Mouse (Mus musculus) E14TG2a.4 (cell line): ENCODE measurements around the gene Tsku.

Experiments
- CTCF ChIP-seq: conservative IDR thresholded peaks from 2 replicates; pipeline ENCODE4 v1.5.1; 2014; ENCODE audit warnings: low read length
- NANOG ChIP-seq: IDR thresholded peaks from 2 replicates; pipeline ENCODE4 v1.6.1; 2014; ENCODE audit warnings: borderline replicate concordance, low read length, mixed read lengths
- POU5F1 ChIP-seq: IDR thresholded peaks from 2 replicates; pipeline ENCODE4 v1.6.1; 2014; ENCODE audit warnings: low read length, borderline replicate concordance

DNA sequence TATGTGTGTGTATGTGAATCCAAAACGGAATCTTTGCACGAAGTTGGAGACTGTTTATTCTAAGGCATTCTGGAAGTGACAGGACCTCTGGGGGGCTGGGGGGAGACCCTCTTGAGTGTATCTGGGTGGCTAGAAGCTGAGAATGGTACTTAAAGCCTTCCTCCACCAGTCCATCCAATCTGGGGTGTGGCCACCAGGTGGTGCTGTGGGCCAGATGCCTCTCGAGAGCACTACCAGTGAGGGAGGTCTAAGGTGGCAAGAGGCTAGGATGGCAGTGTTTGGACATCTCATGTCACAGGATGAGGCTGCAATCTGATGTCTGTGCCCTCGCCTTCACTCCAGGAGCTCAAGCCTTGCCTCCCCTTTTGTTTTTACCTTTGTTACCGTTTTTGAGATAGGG, 12.0 kb downstream of the Tsku start:
- TF ChIP-seq CTCF (peak; percentile 74), NANOG (no peak), POU5F1 (no peak)
